Mouse (Mus musculus): ENCODE data around the gene Izumo2. TPM values are rescaled to one million over a fixed set of nuclear protein-coding genes. Genes with fewer than 3 reads are reported as not detected.
A peak's percentile ranks its signal among the peaks of the same experiment; 100 is the strongest.

Izumo2 gene
- polyA plus RNA-seq, 1 experiment, result not detected

DNA sequence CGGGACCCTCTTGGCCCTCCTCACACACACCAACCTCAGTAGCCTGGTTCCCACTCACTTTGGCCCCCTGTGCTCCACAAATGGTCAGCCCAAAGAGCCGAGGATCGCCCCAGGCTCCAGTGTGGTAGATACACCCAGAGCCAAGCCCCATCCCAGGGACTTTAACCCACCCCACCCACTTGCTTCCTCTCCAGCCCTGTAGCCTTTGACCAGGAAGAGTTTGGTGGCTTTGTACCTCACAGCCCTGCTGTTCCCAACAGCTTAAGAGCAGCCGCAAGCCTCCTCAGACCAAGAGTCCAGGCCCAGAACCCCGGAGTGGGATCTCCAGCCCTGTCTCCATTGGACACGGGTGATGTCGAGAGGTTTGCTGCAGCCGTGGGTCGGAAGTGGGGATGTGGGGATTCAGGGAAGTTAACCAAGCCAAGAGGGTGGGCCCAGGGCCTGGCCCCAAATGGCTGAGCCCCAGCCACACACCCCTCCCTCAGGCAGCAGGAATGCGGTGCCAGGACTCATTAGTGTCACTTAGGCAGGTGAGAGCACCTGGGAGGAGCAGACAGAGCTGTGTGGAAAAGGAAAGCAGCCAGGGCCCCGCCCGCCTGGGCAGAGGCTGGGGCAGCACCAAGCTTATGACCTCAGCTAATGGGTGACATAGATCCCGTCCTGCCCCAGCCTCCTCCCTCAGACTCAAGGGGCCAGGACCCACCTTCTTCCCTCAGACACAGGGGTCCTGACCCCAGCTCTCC lies 40.4 kb upstream of the Izumo2 start:
- TF ChIP-seq POLR2A (IDR thresholded peaks at IDR 0.05; ENCODE audit: low read depth, low read length), result no peak
- TF ChIP-seq CTCF (IDR thresholded peaks at IDR 0.05; ENCODE audit: extremely low read depth, insufficient read depth, insufficient read length, insufficient replicate concordance), result no peak
- Histone ChIP-seq H3K4me1 (ENCODE audit: control insufficient read depth, insufficient read depth, insufficient read length) (no peaks in the 10 kb centered on the region), H3K4me3 (ENCODE audit: extremely low read depth, insufficient read depth, insufficient read length) (no peak overlapping the region), H3K27ac (ENCODE audit: insufficient read depth, low read length) (no peak overlapping the region), H3K36me3 (ENCODE audit: control insufficient read depth, insufficient read depth, low read length) (no peaks in the 10 kb centered on the region), H3K27me3 (ENCODE audit: control insufficient read depth, insufficient read depth, low read length) (peaks cover 8% of the 10 kb centered on the region)
- no peak for DNase-seq (ENCODE audit: low read depth in 1 of 2, low spot score in 2 of 2)
- 66% methylated on average over 13 of the region's 13 CpGs for WGBS

- WGBS, result 27% methylated on average over 21 of the region's 21 CpGs
Measured at GRCm38 (mm10) chr7:44669103-44669502, 39.4 kb upstream of the Izumo2 start.

DNA sequence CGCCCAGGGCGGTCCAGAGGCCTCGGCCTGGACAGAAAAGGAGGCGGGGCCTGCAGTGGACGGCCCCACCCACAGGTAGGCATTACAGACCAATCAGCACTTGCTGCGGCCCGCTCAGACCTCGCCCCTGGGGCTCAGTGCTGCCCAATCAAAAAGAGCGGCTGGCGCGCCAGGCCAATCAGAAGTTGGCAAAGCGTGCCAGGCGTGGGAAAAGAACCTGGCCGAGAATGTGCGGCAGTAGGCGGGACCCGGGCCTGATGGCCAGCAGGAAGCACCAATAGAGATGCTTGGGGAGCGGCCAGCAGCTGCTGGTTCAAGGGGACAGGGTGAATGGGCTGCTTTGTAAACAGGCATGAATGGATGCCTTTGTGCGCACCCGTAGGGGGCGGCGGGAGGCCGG lies 37.7 kb upstream of the Izumo2 start, which contains the start of gene Myh14:
Gene Myh14 (minus strand): TSS at position 41 of the 400 bp plus-strand sequence.
- Histone ChIP-seq H3K27ac (ENCODE audit: insufficient read depth, low read length) (no peak within 1 kb of the TSS), H3K4me1 (ENCODE audit: control insufficient read depth, insufficient read depth, insufficient read length) (no peaks in the 10 kb centered on the region), H3K27me3 (ENCODE audit: control insufficient read depth, insufficient read depth, low read length) (peaks cover 8% of the 10 kb centered on the region), H3K4me3 (ENCODE audit: extremely low read depth, insufficient read depth, insufficient read length) (no peak within 1 kb of the TSS), H3K36me3 (ENCODE audit: control insufficient read depth, insufficient read depth, low read length) (no peaks in the 10 kb centered on the region)
- DNase-seq (ENCODE audit: low read depth in 1 of 2, low spot score in 2 of 2), result peak in 1 of 2 experiments; percentile 22
- TF ChIP-seq CTCF (IDR thresholded peaks at IDR 0.05; ENCODE audit: extremely low read depth, insufficient read depth, insufficient read length, insufficient replicate concordance) (no peak), POLR2A (IDR thresholded peaks at IDR 0.05; ENCODE audit: low read depth, low read length) (no peak)
- 7% methylated on average over 23 of the region's 23 CpGs for WGBS

More at GRCm38 (mm10) chr7:44669103-44669502, 39.4 kb upstream of the Izumo2 start:
- Histone ChIP-seq H3K36me3 (ENCODE audit: control insufficient read depth, insufficient read depth, low read length) (no peaks in the 10 kb centered on the region), H3K4me1 (ENCODE audit: control insufficient read depth, insufficient read depth, insufficient read length) (no peaks in the 10 kb centered on the region), H3K27me3 (ENCODE audit: control insufficient read depth, insufficient read depth, low read length) (peaks cover 8% of the 10 kb centered on the region), H3K4me3 (ENCODE audit: extremely low read depth, insufficient read depth, insufficient read length) (no peak overlapping the region), H3K27ac (ENCODE audit: insufficient read depth, low read length) (no peak overlapping the region)
- TF ChIP-seq CTCF (IDR thresholded peaks at IDR 0.05; ENCODE audit: extremely low read depth, insufficient read depth, insufficient read length, insufficient replicate concordance), result no peak
- TF ChIP-seq POLR2A (IDR thresholded peaks at IDR 0.05; ENCODE audit: low read depth, low read length), result no peak
- no peak for DNase-seq (ENCODE audit: low read depth in 1 of 2, low spot score in 2 of 2)

GRCm38 (mm10) chr7:44672193-44672592 lies 36.3 kb upstream of the Izumo2 start:
- DNase-seq (ENCODE audit: low read depth in 1 of 2, low spot score in 2 of 2), result no peak
- Histone ChIP-seq H3K27me3 (ENCODE audit: control insufficient read depth, insufficient read depth, low read length) (peaks cover 8% of the 10 kb centered on the region), H3K4me1 (ENCODE audit: control insufficient read depth, insufficient read depth, insufficient read length) (no peaks in the 10 kb centered on the region), H3K27ac (ENCODE audit: insufficient read depth, low read length) (no peak overlapping the region), H3K36me3 (ENCODE audit: control insufficient read depth, insufficient read depth, low read length) (no peaks in the 10 kb centered on the region), H3K4me3 (ENCODE audit: extremely low read depth, insufficient read depth, insufficient read length) (no peak overlapping the region)
- TF ChIP-seq CTCF (IDR thresholded peaks at IDR 0.05; ENCODE audit: extremely low read depth, insufficient read depth, insufficient read length, insufficient replicate concordance) (no peak), POLR2A (IDR thresholded peaks at IDR 0.05; ENCODE audit: low read depth, low read length) (no peak)
- WGBS, result 82% methylated on average over 5 of the region's 5 CpGs

GRCm38 (mm10) chr7:44674511-44674910 lies 34.0 kb upstream of the Izumo2 start:
- Histone ChIP-seq H3K27me3 (ENCODE audit: control insufficient read depth, insufficient read depth, low read length) (peaks cover 8% of the 10 kb centered on the region), H3K27ac (ENCODE audit: insufficient read depth, low read length) (no peak overlapping the region), H3K4me3 (ENCODE audit: extremely low read depth, insufficient read depth, insufficient read length) (no peak overlapping the region), H3K4me1 (ENCODE audit: control insufficient read depth, insufficient read depth, insufficient read length) (no peaks in the 10 kb centered on the region), H3K36me3 (ENCODE audit: control insufficient read depth, insufficient read depth, low read length) (no peaks in the 10 kb centered on the region)
- 74% methylated on average over 4 of the region's 4 CpGs for WGBS
- TF ChIP-seq POLR2A (IDR thresholded peaks at IDR 0.05; ENCODE audit: low read depth, low read length) (no peak), CTCF (IDR thresholded peaks at IDR 0.05; ENCODE audit: extremely low read depth, insufficient read depth, insufficient read length, insufficient replicate concordance) (no peak)
- DNase-seq (ENCODE audit: low read depth in 1 of 2, low spot score in 2 of 2), result no peak

GRCm38 (mm10) chr7:44675171-44675570 lies 33.4 kb upstream of the Izumo2 start:
- H3K36me3 ChIP-seq (ENCODE audit: control insufficient read depth, insufficient read depth, low read length), result no peaks in the 10 kb centered on the region
- no peak for TF ChIP-seq POLR2A (IDR thresholded peaks at IDR 0.05; ENCODE audit: low read depth, low read length)
- no peak for TF ChIP-seq CTCF (IDR thresholded peaks at IDR 0.05; ENCODE audit: extremely low read depth, insufficient read depth, insufficient read length, insufficient replicate concordance)
- H3K4me3 ChIP-seq (ENCODE audit: extremely low read depth, insufficient read depth, insufficient read length), result no peak overlapping the region
- DNase-seq (ENCODE audit: low read depth in 1 of 2, low spot score in 2 of 2), result no peak
- no peaks in the 10 kb centered on the region for H3K4me1 ChIP-seq (ENCODE audit: control insufficient read depth, insufficient read depth, insufficient read length)
- H3K27me3 ChIP-seq (ENCODE audit: control insufficient read depth, insufficient read depth, low read length), result peaks cover 8% of the 10 kb centered on the region
- no peak overlapping the region for H3K27ac ChIP-seq (ENCODE audit: insufficient read depth, low read length)
- WGBS, result 34% methylated on average over 6 of the region's 6 CpGs

GRCm38 (mm10) chr7:44676126-44676525 lies 32.4 kb upstream of the Izumo2 start:
- WGBS, result 68% methylated on average over 4 of the region's 4 CpGs
- H3K27ac ChIP-seq (ENCODE audit: insufficient read depth, low read length), result no peak overlapping the region
- DNase-seq (ENCODE audit: low read depth in 1 of 2, low spot score in 2 of 2), result no peak
- no peaks in the 10 kb centered on the region for H3K4me1 ChIP-seq (ENCODE audit: control insufficient read depth, insufficient read depth, insufficient read length)
- TF ChIP-seq POLR2A (IDR thresholded peaks at IDR 0.05; ENCODE audit: low read depth, low read length), result no peak
- no peak overlapping the region for H3K4me3 ChIP-seq (ENCODE audit: extremely low read depth, insufficient read depth, insufficient read length)
- H3K36me3 ChIP-seq (ENCODE audit: control insufficient read depth, insufficient read depth, low read length), result no peaks in the 10 kb centered on the region
- H3K27me3 ChIP-seq (ENCODE audit: control insufficient read depth, insufficient read depth, low read length), result 0 out of 2 replicates have a peak, but pooled peaks cover 2% of the 10 kb centered on the region

Data from spleen, adult 2 months (tissue).